Mouse (Mus musculus): ENCODE results near the gene Gpr182. TPM values are rescaled to one million over a fixed set of nuclear protein-coding genes. Genes with fewer than 3 reads are reported as not detected.
"Not testable (repeated sequence)": the region's sequence is repeated elsewhere in the genome, so short reads cannot be mapped to it uniquely, and the experiment has no call there.

Gpr182 gene
- 1.8 and 2.0 TPM in 2 replicates for polyA plus RNA-seq (2015; fragmentation: Nextera tagmentation; extraction: Ambion mirVana)

GRCm38 (mm10) chr10:127751548-127751947 lies at the start of gene Gpr182:
Gene Gpr182 (minus strand): TSS chr10:127751732.
- no peak for ATAC-seq
- Histone ChIP-seq H3K27me3 (replicated peaks) (no peaks in the 10 kb centered on the region), H3K27ac (no peak within 1 kb of the TSS), H3K9ac (no peak within 1 kb of the TSS), H3K4me1 (replicated peaks) (peaks cover 16% of the 10 kb centered on the region), H3K4me3 (replicated peaks) (no peak within 1 kb of the TSS), H3K4me2 (replicated peaks) (no peak within 1 kb of the TSS), H3K9me3 (no peaks in the 10 kb centered on the region), H3K36me3 (peaks cover 3% of the 10 kb centered on the region; the same call in 1 of the 2 replicates)
- 38% methylated on average over 8 of the region's 8 CpGs for WGBS

- Histone ChIP-seq H3K4me1 (replicated peaks) (no peaks in the 10 kb centered on the region), H3K4me2 (replicated peaks) (no peak within 1 kb of the TSS), H3K36me3 (no peaks in the 10 kb centered on the region), H3K27me3 (replicated peaks) (no peaks in the 10 kb centered on the region), H3K9ac (no peak within 1 kb of the TSS), H3K27ac (no peak within 1 kb of the TSS), H3K9me3 (no peaks in the 10 kb centered on the region), H3K4me3 (replicated peaks) (no peak within 1 kb of the TSS)
- WGBS, result 84% methylated on average over 6 of the region's 6 CpGs
- no peak for ATAC-seq
Measured at GRCm38 (mm10) chr10:127800891-127801290, 49.4 kb upstream of the Gpr182 start, which contains the start of gene Rdh16. Gene Rdh16 (plus strand): TSS chr10:127801152.

- no peak overlapping the region for H3K4me2 ChIP-seq (replicated peaks)
- no peaks in the 10 kb centered on the region for H3K4me1 ChIP-seq (replicated peaks)
- 70% methylated on average over 1 of the region's 1 CpGs for WGBS
- H3K27ac ChIP-seq, result no peak overlapping the region
- H3K4me3 ChIP-seq (replicated peaks), result no peak overlapping the region
- H3K36me3 ChIP-seq, result no peaks in the 10 kb centered on the region
- H3K9ac ChIP-seq, result no peak overlapping the region
- ATAC-seq, result no peak
- no peaks in the 10 kb centered on the region for H3K27me3 ChIP-seq (replicated peaks)
- no peaks in the 10 kb centered on the region for H3K9me3 ChIP-seq
Measured at GRCm38 (mm10) chr10:127799295-127799694, 47.8 kb upstream of the Gpr182 start.

- 85% methylated on average over 1 of the region's 1 CpGs for WGBS
- not testable (repeated sequence) for H3K27me3 ChIP-seq (replicated peaks); H3K4me2 ChIP-seq (replicated peaks); H3K27ac ChIP-seq; H3K9me3 ChIP-seq; H3K4me3 ChIP-seq (replicated peaks); ATAC-seq; H3K36me3 ChIP-seq; H3K9ac ChIP-seq; H3K4me1 ChIP-seq (replicated peaks)
Measured at GRCm38 (mm10) chr10:127785411-127785810, 33.9 kb upstream of the Gpr182 start.

- H3K9ac ChIP-seq; H3K4me1 ChIP-seq (replicated peaks); H3K4me2 ChIP-seq (replicated peaks); H3K36me3 ChIP-seq; H3K27ac ChIP-seq; H3K27me3 ChIP-seq (replicated peaks); H3K9me3 ChIP-seq; H3K4me3 ChIP-seq (replicated peaks); ATAC-seq: not testable (repeated sequence)
- WGBS, result 95% methylated on average over 17 of the region's 17 CpGs
Measured at GRCm38 (mm10) chr10:127782321-127782720, 30.8 kb upstream of the Gpr182 start.

GRCm38 (mm10) chr10:127776011-127776410 lies 24.5 kb upstream of the Gpr182 start, which contains the start of gene Rdh9:
Gene Rdh9 (plus strand): TSS chr10:127776386.
- Histone ChIP-seq H3K9me3 (no peaks in the 10 kb centered on the region), H3K27ac (no peak within 1 kb of the TSS), H3K27me3 (replicated peaks) (no peaks in the 10 kb centered on the region), H3K4me2 (replicated peaks) (no peak within 1 kb of the TSS), H3K4me3 (replicated peaks) (no peak within 1 kb of the TSS), H3K9ac (no peak within 1 kb of the TSS), H3K36me3 (no peaks in the 10 kb centered on the region), H3K4me1 (replicated peaks) (no peaks in the 10 kb centered on the region)
- 59% methylated on average over 2 of the region's 2 CpGs for whole genome bisulfite sequencing
- ATAC-seq, result peak; percentile 34; the same call in 1 of the 2 replicates

- Histone ChIP-seq H3K4me1 (replicated peaks) (0 out of 2 replicates have a peak, but pooled peaks cover 6% of the 10 kb centered on the region), H3K36me3 (no peaks in the 10 kb centered on the region), H3K4me2 (replicated peaks) (no peak overlapping the region), H3K27ac (no peak overlapping the region), H3K27me3 (replicated peaks) (no peaks in the 10 kb centered on the region), H3K9ac (no peak overlapping the region), H3K4me3 (replicated peaks) (no peak overlapping the region), H3K9me3 (no peaks in the 10 kb centered on the region)
- no peak for ATAC-seq
- WGBS, result 79% methylated on average over 1 of the region's 1 CpGs
Measured at GRCm38 (mm10) chr10:127766564-127766963, 15.0 kb upstream of the Gpr182 start.

GRCm38 (mm10) chr10:127763914-127764680 lies 12.6 kb upstream of the Gpr182 start:
- Histone ChIP-seq H3K27ac (no peak overlapping the region), H3K4me1 (replicated peaks) (0 out of 2 replicates have a peak, but pooled peaks cover 6% of the 10 kb centered on the region), H3K27me3 (replicated peaks) (no peaks in the 10 kb centered on the region), H3K4me2 (replicated peaks) (0 out of 2 replicates have a peak overlapping the region, but pooled peaks have one; percentile 3), H3K9ac (no peak overlapping the region), H3K36me3 (no peaks in the 10 kb centered on the region), H3K4me3 (replicated peaks) (no peak overlapping the region), H3K9me3 (no peaks in the 10 kb centered on the region)
- 45% methylated on average over 12 of the region's 12 CpGs for WGBS
- peak; percentile 76 for ATAC-seq

- H3K27me3 ChIP-seq (replicated peaks); H3K27ac ChIP-seq; H3K9me3 ChIP-seq; ATAC-seq; H3K4me2 ChIP-seq (replicated peaks); H3K9ac ChIP-seq; H3K36me3 ChIP-seq; H3K4me3 ChIP-seq (replicated peaks); H3K4me1 ChIP-seq (replicated peaks): not testable (repeated sequence)
- WGBS, result 87% methylated on average over 10 of the region's 10 CpGs
Measured at GRCm38 (mm10) chr10:127762926-127763325, 11.4 kb upstream of the Gpr182 start.

- Histone ChIP-seq H3K36me3 (no peaks in the 10 kb centered on the region), H3K27ac (no peak within 1 kb of the TSS), H3K4me3 (replicated peaks) (no peak within 1 kb of the TSS), H3K9me3 (no peaks in the 10 kb centered on the region), H3K9ac (no peak within 1 kb of the TSS), H3K27me3 (replicated peaks) (no peaks in the 10 kb centered on the region), H3K4me1 (replicated peaks) (peaks cover 12% of the 10 kb centered on the region; the same call in 1 of the 2 replicates), H3K4me2 (replicated peaks) (no peak within 1 kb of the TSS)
- ATAC-seq, result no peak
- 60% methylated on average over 9 of the region's 9 CpGs for WGBS
Measured at GRCm38 (mm10) chr10:127759181-127760110, 7.9 kb upstream of the Gpr182 start, which contains the start of the genes Rdh1 and Rdh16f1. Gene Rdh1 (plus strand): TSS chr10:127759721. Gene Rdh16f1 (plus strand): TSS chr10:127759787.

- H3K36me3 ChIP-seq, result no peaks in the 10 kb centered on the region
- peak overlapping the region; percentile 34; the same call in 1 of the 2 replicates for H3K9ac ChIP-seq
- ATAC-seq, result peak; percentile 60
- WGBS, result 20% methylated on average over 18 of the region's 18 CpGs
- peaks cover 7% of the 10 kb centered on the region; the same call in 1 of the 2 replicates for H3K4me1 ChIP-seq (replicated peaks)
- H3K27me3 ChIP-seq (replicated peaks), result no peaks in the 10 kb centered on the region
- H3K4me2 ChIP-seq (replicated peaks), result peak overlapping the region; percentile 54
- peak overlapping the region; percentile 7 for H3K4me3 ChIP-seq (replicated peaks)
- no peaks in the 10 kb centered on the region for H3K9me3 ChIP-seq
- peak overlapping the region; percentile 13; the same call in 1 of the 2 replicates for H3K27ac ChIP-seq
Measured at GRCm38 (mm10) chr10:127755770-127756468, 4.4 kb upstream of the Gpr182 start.
